Mouse (Mus musculus): ENCODE data around the gene Fuca2. TPM values are rescaled to one million over a fixed set of nuclear protein-coding genes. Genes with fewer than 3 reads are reported as not detected.
"Not testable (repeated sequence)": the region's sequence is repeated elsewhere in the genome, so short reads cannot be mapped to it uniquely, and the experiment has no call there.

The Fuca2 gene
- 49.3 and 55.8 TPM in 2 replicates for polyA plus RNA-seq (2015; fragmentation: Nextera tagmentation; extraction: Ambion mirVana)

DNA sequence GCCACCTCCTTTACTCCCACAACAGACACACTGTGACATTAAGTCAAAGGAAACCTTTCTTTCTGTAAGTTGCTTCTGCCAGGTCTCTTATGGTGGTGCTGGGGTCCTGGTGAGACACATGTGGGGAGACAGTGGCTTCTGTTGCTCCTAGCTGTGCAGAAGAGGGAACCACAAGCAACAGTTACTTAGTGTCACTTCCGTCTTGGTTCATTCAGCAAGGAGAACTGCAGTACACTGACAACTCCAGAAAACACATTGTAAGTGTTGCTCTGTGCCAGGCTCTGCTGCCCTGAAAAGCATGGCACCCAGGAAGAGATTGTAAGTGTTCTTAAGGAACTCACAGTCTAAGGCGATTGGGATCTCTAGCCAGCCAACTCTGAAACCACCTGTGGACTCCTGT, at the start of gene Fuca2:
TSS of gene Fuca2 (plus strand) at position 210 of the 400 bp plus-strand sequence.
- 87% methylated on average over 2 of the region's 2 CpGs for WGBS
- H3K36me3 ChIP-seq = no peaks in the 10 kb centered on the region; the same call in 1 of the 2 replicates
- H3K9me3 ChIP-seq (replicated peaks) = no peaks in the 10 kb centered on the region
- no peak within 1 kb of the TSS for H3K9ac ChIP-seq (replicated peaks)
- no peak for ATAC-seq (ENCODE audit: low FRiP score)
- no peak within 1 kb of the TSS for H3K4me3 ChIP-seq (replicated peaks)
- no peak within 1 kb of the TSS for H3K27ac ChIP-seq (replicated peaks)
- H3K4me2 ChIP-seq = no peak within 1 kb of the TSS; the same call in 1 of the 2 replicates
- H3K27me3 ChIP-seq (replicated peaks) = 0 out of 2 replicates have a peak, but pooled peaks cover 2% of the 10 kb centered on the region
- H3K4me1 ChIP-seq = peaks cover 17% of the 10 kb centered on the region

DNA sequence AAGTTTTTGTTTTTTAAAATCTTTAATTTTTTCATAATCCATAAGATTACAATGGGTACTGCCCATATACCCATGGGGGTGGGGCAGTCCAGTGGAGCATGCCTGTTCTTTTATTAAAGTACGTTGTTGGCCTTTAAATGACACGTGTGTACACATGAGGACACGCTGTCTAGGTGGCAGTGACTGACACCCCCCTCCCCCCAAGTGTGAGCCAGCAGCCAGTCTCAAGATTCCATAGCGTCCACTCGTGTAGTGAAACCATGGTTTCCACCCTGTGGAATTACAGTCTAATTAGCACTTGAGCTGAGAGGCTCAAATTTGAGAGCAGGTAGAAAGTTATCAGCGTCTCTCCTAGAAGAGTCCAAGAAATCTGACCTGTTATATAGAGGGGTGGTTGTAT, 47.7 kb upstream of the Fuca2 start:
- Histone ChIP-seq H3K4me2 (no peak overlapping the region), H3K36me3 (no peaks in the 10 kb centered on the region), H3K27ac (replicated peaks) (no peak overlapping the region), H3K9me3 (replicated peaks) (no peaks in the 10 kb centered on the region), H3K4me1 (peaks cover 4% of the 10 kb centered on the region; the same call in 1 of the 2 replicates), H3K4me3 (replicated peaks) (no peak overlapping the region), H3K27me3 (replicated peaks) (no peaks in the 10 kb centered on the region), H3K9ac (replicated peaks) (no peak overlapping the region)
- 85% methylated on average over 6 of the region's 6 CpGs for WGBS
- ATAC-seq (ENCODE audit: low FRiP score) = no peak

DNA sequence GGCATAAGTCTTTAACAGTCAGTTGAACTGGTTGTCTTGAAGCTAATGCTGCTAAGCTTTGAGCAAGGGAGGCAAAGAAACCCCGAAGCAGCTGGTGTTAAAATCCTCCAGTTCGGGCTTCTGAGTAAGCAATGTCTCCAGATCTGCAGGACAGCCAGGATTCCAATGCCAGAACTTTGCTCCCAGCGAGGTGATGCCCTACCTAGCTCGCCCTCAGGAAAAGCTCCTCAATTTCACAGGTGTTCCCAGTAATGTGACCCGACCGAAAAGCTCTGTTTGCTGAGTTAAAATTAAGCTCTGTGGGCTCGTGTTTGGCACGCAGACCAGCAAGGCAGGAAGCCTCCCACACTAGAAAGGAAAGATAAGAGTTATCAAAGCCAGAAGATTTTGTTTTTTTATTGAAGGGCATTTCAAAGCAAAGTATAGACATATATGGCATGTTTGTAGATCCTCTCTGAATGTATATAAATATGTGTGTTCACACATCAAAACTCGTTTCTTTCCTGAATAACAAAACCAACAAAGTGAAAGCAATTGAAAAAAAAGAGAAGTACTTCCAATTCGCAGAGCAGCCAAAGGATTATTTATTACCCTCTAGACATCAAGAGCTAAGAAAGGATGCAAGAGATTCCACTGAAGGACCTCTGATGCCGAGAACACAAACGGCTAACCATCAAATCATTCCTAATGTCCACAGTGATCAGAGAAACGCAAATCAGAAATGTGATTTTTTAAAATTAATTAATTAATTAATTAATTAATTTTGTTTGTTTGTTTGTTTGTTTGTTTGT, 45.9 kb upstream of the Fuca2 start:
- Histone ChIP-seq H3K4me2 (no peak overlapping the region), H3K9me3 (replicated peaks) (no peaks in the 10 kb centered on the region), H3K27me3 (replicated peaks) (no peaks in the 10 kb centered on the region), H3K9ac (replicated peaks) (no peak overlapping the region), H3K4me3 (replicated peaks) (no peak overlapping the region), H3K36me3 (no peaks in the 10 kb centered on the region), H3K4me1 (no peaks in the 10 kb centered on the region), H3K27ac (replicated peaks) (no peak overlapping the region)
- 81% methylated on average over 13 of the region's 13 CpGs for WGBS
- no peak for ATAC-seq (ENCODE audit: low FRiP score)

DNA sequence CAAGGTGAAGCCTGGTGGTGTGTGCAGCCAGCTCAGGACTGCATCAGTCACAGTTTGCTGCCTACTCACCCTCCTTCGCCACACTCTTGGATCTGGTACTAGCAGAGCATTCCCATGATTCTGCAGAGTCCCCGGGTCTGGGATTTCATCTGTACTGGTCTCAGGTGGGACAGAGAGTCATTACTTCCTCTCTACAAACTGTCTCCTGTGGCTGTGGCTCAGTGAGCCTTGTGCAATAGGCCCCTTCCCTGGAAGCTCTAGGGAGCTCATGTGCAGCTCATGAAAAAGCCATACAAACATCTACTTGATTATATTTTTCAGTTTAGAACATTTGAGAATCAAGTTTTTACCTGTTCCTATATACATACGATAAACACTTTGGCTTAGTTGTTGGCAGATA, 35.0 kb upstream of the Fuca2 start:
- H3K4me2 ChIP-seq; H3K9ac ChIP-seq (replicated peaks); ATAC-seq (ENCODE audit: low FRiP score); H3K4me3 ChIP-seq (replicated peaks); H3K4me1 ChIP-seq; H3K9me3 ChIP-seq (replicated peaks); H3K27ac ChIP-seq (replicated peaks); H3K27me3 ChIP-seq (replicated peaks); H3K36me3 ChIP-seq: not testable (repeated sequence)
- whole genome bisulfite sequencing = 84% methylated on average over 3 of the region's 3 CpGs

DNA sequence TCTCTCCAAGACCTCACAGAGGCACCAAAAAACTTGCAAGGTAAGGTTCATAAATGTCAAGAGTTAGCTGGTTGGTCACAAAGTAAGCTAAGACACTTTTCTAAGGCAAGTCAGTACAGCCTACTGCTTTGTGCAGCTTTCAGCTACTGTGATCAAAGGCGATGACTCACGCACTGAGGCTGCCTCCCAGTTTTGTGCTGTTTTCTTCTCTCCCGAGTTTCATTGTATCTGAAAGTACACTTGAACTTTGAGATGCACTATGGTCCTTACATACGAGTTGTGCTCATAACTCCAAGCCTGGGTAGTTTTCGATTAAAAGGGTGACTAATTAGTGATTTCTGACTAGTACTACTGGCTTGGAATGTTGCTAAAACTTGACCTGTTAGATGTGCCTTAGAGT, 32.4 kb upstream of the Fuca2 start:
- no peaks in the 10 kb centered on the region for H3K9me3 ChIP-seq (replicated peaks)
- ATAC-seq (ENCODE audit: low FRiP score) = no peak
- no peak overlapping the region for H3K4me3 ChIP-seq (replicated peaks)
- WGBS = 72% methylated on average over 5 of the region's 5 CpGs
- no peak overlapping the region for H3K9ac ChIP-seq (replicated peaks)
- H3K27ac ChIP-seq (replicated peaks) = no peak overlapping the region
- no peak overlapping the region for H3K4me2 ChIP-seq
- peaks cover 2% of the 10 kb centered on the region; the same call in 1 of the 2 replicates for H3K27me3 ChIP-seq (replicated peaks)
- H3K4me1 ChIP-seq = no peaks in the 10 kb centered on the region
- H3K36me3 ChIP-seq = no peaks in the 10 kb centered on the region

DNA sequence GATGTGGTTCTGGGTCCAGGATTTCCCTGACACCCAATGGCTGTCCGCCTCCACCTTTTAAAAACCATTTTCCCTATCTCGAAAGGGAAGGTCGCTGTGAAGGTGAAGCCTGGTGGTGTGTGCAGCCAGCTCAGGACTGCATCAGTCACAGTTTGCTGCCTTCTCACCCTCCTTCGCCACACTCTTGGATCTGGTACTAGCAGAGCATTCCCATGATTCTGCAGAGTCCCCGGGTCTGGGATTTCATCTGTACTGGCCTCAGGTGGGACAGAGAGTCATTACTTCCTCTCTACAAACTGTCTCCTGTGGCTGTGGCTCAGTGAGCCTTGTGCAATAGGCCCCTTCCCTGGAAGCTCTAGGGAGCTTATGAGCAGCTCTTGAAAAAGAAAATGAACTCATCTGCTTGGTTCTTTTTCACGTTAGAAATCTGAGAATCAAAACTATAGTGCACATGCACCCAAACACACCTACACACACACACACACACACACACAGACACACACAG, 31.3 kb upstream of the Fuca2 start:
- H3K27ac ChIP-seq (replicated peaks); H3K4me2 ChIP-seq; H3K9me3 ChIP-seq (replicated peaks); H3K9ac ChIP-seq (replicated peaks); ATAC-seq (ENCODE audit: low FRiP score); H3K36me3 ChIP-seq; H3K4me1 ChIP-seq; H3K4me3 ChIP-seq (replicated peaks): not testable (repeated sequence)
- WGBS = 81% methylated on average over 6 of the region's 6 CpGs
- H3K27me3 ChIP-seq (replicated peaks) = peaks cover 12% of the 10 kb centered on the region; the same call in 1 of the 2 replicates

DNA sequence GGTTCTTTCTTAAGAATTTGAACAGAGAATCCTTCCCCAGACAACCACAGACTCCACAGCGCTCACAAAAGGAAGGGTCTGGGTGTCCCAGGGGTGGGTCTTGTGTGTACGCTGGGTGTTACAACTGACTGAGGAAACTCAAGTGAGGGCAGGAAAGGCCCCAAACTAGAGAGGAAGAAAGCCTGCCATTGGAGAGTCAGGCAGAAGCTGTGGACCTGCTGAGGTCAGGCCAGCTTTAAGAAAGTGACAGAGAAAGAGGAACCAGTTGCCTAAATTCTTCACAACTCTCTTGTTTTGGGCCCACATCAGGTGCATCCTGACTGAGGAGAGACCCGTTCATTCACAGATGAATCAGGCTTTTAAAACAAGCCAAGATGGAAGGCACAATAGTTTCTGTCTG, 29.1 kb upstream of the Fuca2 start:
- Histone ChIP-seq H3K4me2 (no peak overlapping the region), H3K36me3 (no peaks in the 10 kb centered on the region), H3K4me1 (peaks cover 15% of the 10 kb centered on the region), H3K9me3 (replicated peaks) (no peaks in the 10 kb centered on the region), H3K27me3 (replicated peaks) (peaks cover 27% of the 10 kb centered on the region), H3K9ac (replicated peaks) (no peak overlapping the region), H3K27ac (replicated peaks) (no peak overlapping the region), H3K4me3 (replicated peaks) (no peak overlapping the region)
- 87% methylated on average over 3 of the region's 3 CpGs for WGBS
- no peak for ATAC-seq (ENCODE audit: low FRiP score)

DNA sequence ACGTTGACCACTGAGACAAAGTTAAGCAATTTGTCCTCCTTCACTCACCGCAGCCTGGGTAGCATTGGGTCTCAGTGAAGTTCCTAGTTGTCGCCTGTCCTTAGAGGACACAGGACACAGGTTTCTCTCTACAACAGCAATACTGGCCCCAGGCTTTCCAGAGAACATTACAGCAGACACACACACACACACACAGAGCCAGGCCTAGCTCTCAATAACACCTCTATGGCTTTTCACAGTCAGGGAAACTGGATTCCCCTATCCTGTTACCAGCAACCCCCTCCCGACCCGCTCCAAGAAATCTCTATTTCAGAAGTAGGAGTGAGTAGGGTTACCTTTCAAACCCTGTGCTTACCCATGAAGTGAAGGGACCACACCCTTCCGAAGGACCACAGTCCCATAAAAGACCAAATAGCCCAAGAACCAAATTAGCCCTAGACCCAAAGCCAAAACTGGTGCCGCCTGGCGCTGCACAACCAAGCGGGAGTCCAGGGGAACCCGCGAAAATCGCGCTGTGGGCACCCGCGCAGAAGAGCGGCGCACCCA, 26.0 kb upstream of the Fuca2 start:
- no peak overlapping the region for H3K27ac ChIP-seq (replicated peaks)
- peaks cover 41% of the 10 kb centered on the region for H3K27me3 ChIP-seq (replicated peaks)
- H3K36me3 ChIP-seq = no peaks in the 10 kb centered on the region
- WGBS = 15% methylated on average over 17 of the region's 17 CpGs
- peak overlapping the region; percentile 71 for H3K4me3 ChIP-seq (replicated peaks)
- no peaks in the 10 kb centered on the region for H3K9me3 ChIP-seq (replicated peaks)
- H3K4me2 ChIP-seq = peak overlapping the region; percentile 99
- H3K9ac ChIP-seq (replicated peaks) = peak overlapping the region; percentile 66
- ATAC-seq (ENCODE audit: low FRiP score) = peak; percentile 1; the same call in 1 of the 2 replicates
- peaks cover 15% of the 10 kb centered on the region for H3K4me1 ChIP-seq

DNA sequence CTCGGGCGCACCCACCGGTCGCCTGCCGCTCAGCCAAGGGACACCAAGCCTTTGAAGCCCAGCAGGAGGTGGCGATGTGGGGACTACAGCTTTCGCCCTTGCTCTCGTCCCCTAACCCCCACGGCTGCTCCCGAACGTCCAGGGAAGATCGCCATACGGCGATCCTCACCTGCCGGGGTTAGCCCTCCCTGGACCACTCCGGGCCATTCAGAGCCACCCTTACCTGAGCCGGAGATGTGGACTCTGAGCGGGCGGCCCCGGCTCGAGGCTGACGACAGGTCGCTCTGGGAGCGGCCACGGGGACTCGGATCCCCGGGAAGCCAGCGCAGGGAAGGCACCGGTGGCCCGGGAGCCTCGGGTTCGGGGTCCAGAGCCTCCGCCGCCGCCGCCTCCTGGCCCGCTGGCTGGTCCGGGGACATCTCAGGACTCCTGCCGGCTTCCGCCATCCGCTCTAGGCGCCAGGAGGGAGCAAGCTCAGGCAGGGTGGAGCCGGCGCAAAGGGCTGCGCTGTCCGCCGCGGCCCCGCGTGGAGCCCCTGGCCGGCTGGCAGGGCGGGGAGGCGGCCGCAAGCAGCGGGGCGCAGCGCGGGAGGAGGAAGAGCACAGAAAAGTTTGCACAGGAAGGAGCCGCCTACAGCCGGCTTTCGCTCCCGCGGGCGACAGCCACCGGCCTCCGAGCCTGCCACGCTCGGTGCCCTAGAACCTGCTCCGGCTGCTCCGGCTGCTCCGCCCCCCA, 25.3 kb upstream of the Fuca2 start, which contains the start of gene Phactr2:
TSS of gene Phactr2 (minus strand) at position 580 of the 735 bp plus-strand sequence.
- Histone ChIP-seq H3K9me3 (replicated peaks) (no peaks in the 10 kb centered on the region), H3K27ac (replicated peaks) (no peak within 1 kb of the TSS), H3K4me2 (peak within 1 kb of the TSS; percentile 99), H3K36me3 (no peaks in the 10 kb centered on the region), H3K27me3 (replicated peaks) (peaks cover 41% of the 10 kb centered on the region), H3K4me3 (replicated peaks) (peak within 1 kb of the TSS; percentile 71), H3K9ac (replicated peaks) (peak within 1 kb of the TSS; percentile 66), H3K4me1 (peaks cover 15% of the 10 kb centered on the region)
- WGBS = under 1% methylated on average over 59 of the region's 71 CpGs
- ATAC-seq (ENCODE audit: low FRiP score) = peak; percentile 87

DNA sequence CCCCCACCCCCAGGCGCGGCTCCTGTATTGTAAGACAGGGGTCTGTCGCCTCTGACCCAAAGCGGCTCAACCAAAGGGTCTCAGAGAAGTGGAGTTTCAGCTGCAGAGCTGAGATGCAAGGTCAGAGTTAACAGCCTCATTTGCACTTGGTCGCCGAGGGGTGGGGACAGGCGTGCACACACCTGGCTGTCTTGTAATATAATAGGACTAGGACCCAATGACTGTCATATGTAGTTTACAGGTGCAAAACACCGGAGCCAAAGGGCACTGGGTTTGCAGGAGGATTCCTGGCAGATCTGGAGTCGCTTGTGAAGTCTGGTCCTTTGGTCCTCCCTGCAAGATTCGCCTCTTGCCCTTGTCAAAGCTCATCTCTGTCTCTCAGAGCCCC, 24.8 kb upstream of the Fuca2 start:
- H3K27me3 ChIP-seq (replicated peaks) = peaks cover 41% of the 10 kb centered on the region
- H3K9ac ChIP-seq (replicated peaks) = peak overlapping the region; percentile 66
- WGBS = 5% methylated on average over 10 of the region's 10 CpGs
- H3K27ac ChIP-seq (replicated peaks) = no peak overlapping the region
- H3K9me3 ChIP-seq (replicated peaks) = no peaks in the 10 kb centered on the region
- peak; percentile 53 for ATAC-seq (ENCODE audit: low FRiP score)
- H3K4me2 ChIP-seq = peak overlapping the region; percentile 99
- H3K36me3 ChIP-seq = no peaks in the 10 kb centered on the region
- H3K4me1 ChIP-seq = peaks cover 15% of the 10 kb centered on the region
- H3K4me3 ChIP-seq (replicated peaks) = peak overlapping the region; percentile 71

DNA sequence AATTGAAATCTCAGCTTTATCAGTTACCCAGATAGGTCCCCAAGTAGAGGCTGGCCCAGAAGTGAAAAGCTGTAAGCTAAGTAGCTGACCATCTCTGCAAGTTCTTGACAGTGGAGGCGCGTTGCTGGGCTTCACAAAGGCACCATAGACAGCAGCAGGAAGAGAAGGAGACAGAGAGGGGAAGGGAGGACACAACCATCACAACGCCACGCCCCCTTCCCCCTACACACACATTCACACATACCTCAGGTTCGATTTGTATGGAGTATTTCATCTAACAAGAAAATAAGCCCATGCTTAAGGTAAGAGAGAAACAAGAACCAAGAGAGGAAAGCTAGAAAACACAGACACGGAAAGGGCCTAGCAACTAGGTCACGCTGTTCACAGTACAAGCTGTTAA, 24.2 kb upstream of the Fuca2 start:
- Histone ChIP-seq H3K9me3 (replicated peaks) (no peaks in the 10 kb centered on the region), H3K27me3 (replicated peaks) (peaks cover 41% of the 10 kb centered on the region), H3K36me3 (no peaks in the 10 kb centered on the region), H3K4me2 (peak overlapping the region; percentile 99), H3K27ac (replicated peaks) (no peak overlapping the region), H3K4me3 (replicated peaks) (0 out of 2 replicates have a peak overlapping the region, but pooled peaks have one; percentile 71), H3K9ac (replicated peaks) (no peak overlapping the region), H3K4me1 (peaks cover 15% of the 10 kb centered on the region)
- ATAC-seq (ENCODE audit: low FRiP score) = no peak
- WGBS = 31% methylated on average over 7 of the region's 7 CpGs
